Mouse (Mus musculus) layer of hippocampus, postnatal 36 days (tissue): ENCODE measurements at regions not wholly inside any gene's neighbourhood (a gene's known extent, or its start where the extent isn't known, plus 50 kb on each side); places are given as distances from the start of the nearest gene placed in this dataset.

Source experiments
- DNase-seq, 2 experiments: peaks; one replicate each; pipeline ENCODE4 v3.0.0; 2022

- DNase-seq = no peak
Observed at GRCm38 (mm10) chr2:99060726-99061125, 393.6 kb upstream of the Gm10800 start.

- no peak for DNase-seq
Observed at GRCm38 (mm10) chr2:99046557-99047233, 379.6 kb upstream of the Gm10800 start.

GRCm38 (mm10) chr2:98996621-98997020 is 329.5 kb upstream of the Gm10800 start:
- no peak for DNase-seq

GRCm38 (mm10) chr2:98995456-98995855 is 328.4 kb upstream of the Gm10800 start:
- peak; percentile 2 to 3 for DNase-seq

GRCm38 (mm10) chr2:98954585-98954984 is 287.5 kb upstream of the Gm10800 start:
- DNase-seq = no peak
